Mouse (Mus musculus) brain, adult 2 months (tissue): ENCODE measurements around the gene Ppp1r14d.

ENCODE experiments used
- DNase-seq: peaks from one replicate; pipeline ENCODE4 v3.0.0; 2011; ENCODE audit warnings: low read depth, low spot score

Gene Ppp1r14d

DNA sequence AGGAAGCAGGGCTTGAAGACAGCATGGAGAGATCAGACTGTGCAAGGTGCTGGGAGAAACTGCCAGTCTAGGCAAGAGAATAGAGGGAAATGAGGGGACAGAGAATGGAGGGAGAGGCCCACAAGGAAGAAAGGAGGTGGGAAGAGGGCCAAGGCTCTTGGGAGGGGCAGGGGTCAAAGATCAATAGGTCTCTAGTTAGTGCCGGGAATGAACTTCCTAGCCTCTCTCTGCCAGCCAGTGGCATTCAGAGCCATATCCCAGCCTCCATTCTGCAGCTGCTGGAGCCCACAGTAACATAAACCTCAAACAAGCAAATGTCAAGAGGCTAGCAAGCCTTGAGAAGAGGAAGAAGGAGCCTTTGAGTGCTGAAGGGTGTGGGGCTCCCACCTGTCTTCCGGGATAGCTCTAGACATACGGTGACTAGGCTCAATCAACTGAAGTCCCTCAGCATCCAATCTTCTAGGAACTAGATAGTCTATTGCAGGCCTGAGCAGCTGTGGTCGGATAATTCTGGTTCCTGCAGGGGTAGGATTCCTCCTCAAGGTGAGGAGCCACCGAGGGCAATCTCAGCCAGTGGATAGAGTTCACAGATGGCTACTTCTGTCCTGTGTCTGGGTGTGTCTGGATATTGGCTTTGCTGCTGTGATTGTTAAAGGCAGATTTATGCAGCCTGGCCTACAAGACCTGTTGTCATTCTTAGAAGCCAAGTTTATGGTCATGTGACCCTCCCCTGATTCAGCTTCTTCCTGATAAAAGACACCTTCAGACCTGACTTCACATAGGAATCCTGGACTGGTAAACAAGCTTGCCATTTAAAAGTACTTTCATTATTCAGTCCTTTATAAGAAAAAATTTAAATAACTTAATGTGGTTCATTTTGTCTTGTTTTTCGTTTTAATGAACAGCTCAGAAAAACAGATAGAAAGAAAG is at the start of gene Ppp1r14d:
Gene Ppp1r14d, minus strand, starts transcription at position 132 of the 930 bp plus-strand sequence.
- no peak for DNase-seq

DNA sequence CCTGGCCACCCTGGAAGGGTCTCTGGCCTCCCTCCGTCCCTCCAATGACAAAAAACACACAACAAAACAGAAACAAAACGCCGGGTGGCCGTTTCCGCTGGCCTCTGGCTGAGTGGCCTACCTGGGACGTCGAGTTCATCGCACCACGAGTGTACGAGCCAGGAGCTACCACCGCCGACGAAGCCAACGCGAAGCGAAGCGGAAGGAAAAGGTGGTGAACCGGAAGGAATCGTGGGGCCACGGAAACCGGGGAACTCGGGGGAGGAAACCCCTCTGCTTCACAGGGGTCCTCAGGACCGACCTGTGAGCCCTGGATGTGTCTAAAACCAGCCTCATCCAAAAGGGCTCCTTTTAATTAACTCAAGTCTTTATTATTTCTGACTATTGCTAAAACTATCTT is 48.1 kb upstream of the Ppp1r14d start:
- DNase-seq = no peak

DNA sequence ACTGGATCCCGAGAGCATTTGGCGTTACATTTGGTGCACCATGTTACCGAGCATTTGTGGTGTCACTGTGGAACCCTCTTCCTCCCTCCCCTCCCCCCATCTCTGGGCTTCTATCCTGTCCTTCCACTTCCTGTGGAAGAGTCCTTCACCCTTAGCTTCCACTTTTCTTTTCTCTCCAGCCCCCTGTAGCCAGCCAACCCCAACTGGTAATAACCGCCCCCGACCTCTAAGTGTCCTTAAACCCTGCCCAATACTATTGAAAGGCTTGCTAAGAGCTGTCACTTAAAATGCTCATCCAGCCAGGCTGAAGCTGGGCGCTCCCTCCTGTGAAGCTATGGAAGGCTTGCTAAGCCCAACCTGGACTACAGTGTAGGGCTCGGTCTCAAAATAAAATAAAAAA is 47.2 kb upstream of the Ppp1r14d start:
- no peak for DNase-seq

DNA sequence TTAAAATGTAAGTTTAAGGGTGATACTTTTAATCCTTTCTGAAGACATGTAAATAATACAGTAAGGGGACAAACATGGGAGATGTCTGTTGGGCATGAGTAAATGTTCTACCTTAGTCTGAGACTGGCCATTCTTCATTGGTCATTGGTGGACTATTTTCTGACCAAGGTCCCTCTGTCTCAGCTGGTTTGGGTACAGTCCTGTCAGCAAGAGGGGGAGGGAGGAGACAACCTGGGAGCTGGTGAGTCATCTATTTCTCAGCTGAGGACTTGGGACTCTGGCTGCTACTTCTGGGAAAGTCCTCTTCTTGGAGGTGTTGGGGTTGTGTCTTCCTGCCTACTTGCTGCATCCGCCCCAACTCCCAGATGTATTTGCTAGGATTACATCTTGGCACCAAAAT is 44.4 kb upstream of the Ppp1r14d start:
- DNase-seq = no peak

DNA sequence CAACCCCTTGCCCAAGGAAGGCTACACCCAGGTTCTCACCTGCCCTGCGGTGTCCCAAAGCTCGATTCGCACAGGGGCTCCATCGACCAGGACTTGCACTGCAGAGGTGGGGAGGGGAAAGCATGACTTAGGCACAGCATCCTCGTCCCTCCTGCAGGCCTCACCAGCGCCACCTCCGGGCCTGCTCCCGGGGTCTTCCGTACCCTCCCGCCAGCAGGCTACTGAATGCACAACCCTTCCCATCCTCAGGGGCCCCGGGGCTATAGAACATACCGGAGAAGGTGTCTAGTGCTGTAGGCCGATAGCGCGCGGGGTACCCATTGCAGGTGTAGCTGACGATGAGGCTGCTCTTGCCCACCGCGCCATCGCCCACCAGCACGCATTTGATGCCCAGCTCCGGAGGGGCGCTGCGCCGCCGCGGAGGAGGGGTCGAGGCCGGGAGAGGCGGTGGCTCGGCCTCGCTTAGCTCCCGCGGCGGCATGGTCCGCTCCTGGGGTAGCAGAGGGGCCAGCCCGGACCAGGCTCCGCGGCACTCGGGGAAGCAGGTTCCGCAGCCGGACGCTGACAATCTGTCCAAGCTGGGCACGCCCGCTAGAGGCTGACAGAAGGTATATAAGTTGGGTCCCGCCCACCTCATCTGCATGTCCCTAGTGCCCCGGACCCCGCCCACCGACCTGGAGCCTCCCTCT is 41.1 kb upstream of the Ppp1r14d start, which contains the start of gene Rhov:
Gene Rhov, minus strand, starts transcription at position 630 of the 689 bp plus-strand sequence.
- peak; percentile 93 for DNase-seq

DNA sequence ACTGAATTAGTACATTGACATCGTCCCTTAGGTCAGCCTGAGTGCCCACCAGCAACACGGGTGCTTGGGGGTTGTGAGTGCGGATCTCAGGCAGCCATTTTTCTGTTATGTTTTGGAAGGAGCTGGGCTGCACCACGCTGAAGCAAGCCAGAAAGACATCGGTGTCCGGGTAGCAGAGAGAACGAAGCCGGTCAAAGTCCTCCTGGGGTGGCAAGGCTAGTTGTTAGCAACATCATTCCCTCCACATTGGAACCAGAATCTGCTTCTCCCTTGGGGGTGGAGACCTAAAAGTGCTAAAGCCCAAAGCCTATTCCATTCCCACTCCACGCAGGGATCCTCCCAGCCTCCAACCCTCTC is 40.6 kb upstream of the Ppp1r14d start:
- no peak for DNase-seq

DNA sequence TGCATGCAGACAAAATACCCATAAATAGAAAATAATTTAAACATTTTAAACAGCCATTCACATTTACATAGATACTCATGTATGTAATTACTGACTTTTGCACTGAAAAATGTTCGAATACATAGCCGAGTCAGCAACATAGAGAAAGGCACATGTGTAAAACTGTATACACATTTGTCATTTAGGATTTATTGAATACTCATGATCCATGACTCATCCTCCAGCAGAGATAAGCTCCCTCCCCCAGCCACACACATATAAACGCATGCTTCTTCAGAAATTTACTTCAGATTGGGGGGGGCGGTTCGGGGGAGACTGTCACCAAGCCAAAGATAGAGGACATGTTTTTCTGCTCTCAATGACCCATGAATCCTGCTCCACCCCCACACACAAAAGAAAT is 34.1 kb upstream of the Ppp1r14d start:
- no peak for DNase-seq

DNA sequence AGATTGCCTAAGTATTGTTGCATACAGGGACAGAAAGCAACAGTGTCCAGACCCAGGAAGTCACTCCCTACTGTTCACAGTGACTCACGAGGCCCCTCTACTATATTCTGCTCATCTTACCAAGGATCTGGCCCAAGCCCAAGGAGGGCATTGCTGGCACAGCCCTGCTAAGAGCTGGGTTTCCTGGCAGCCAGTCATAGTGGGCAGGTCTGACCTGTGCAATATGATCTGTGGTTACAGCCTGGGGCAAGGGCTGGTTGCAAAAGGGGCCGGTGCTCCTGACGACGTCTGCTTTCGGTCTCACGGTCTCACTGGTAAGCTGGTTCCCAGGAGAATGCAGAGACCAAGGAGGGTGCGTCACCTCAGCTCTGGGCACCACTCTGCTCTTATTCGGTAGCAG is 33.3 kb upstream of the Ppp1r14d start:
- DNase-seq = no peak

DNA sequence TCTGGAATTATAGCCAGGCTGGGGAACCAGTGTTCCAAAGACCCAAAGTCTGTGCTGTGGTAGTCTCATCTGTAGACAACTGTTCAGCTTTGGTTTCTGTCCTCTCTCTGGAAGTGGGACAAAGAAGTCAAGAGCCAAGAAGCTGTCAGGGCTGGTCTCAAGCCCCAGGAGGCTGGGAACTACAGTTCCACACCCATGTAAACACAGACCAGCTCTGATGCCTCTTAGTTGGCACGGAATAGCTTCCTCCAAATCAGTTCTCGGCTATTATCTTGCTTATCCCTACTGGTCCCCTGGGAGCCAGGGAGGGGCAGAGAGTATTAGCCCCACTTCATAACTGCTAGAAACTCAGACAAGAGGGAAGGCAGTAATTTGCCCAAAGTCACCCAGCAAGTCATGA is 31.6 kb upstream of the Ppp1r14d start:
- no peak for DNase-seq

DNA sequence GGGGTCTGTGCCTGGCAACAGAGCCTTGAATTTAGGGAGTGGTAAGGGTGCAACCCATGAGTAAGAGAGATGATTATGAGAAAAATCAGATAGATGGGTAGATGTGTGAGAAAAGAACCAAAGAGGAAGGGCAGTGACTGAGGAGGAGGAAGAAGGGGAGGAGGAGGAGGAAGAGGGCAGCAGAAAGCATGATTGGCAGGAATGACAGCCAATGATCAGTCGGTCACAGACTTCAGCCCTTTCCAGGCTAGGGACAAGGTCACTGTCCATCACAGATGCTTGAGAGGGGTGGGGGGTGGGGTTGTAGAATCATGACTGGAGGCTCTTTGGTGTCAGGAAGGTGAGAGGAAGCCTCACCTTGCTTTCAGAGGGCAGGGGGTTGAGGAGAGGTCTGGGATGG is 30.8 kb upstream of the Ppp1r14d start:
- no peak for DNase-seq

DNA sequence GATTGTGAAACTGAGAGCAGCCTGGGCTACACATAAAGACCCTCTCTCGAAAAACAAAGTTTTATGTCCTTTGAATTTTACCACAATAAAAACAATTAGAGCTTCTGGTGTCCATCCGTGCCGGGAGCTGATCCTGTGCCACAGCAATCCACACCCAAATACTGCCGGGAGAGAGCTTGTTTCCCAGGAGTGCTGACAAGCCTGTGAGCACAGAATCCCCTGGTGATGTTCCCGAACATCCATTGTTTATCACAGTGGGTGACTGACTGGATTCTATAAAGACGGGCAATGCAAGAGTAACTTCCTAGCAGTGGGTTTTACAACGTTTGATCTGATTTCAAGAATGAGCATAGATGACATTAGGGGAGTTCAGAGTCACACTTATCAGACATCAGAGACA is 25.3 kb upstream of the Ppp1r14d start:
- no peak for DNase-seq

DNA sequence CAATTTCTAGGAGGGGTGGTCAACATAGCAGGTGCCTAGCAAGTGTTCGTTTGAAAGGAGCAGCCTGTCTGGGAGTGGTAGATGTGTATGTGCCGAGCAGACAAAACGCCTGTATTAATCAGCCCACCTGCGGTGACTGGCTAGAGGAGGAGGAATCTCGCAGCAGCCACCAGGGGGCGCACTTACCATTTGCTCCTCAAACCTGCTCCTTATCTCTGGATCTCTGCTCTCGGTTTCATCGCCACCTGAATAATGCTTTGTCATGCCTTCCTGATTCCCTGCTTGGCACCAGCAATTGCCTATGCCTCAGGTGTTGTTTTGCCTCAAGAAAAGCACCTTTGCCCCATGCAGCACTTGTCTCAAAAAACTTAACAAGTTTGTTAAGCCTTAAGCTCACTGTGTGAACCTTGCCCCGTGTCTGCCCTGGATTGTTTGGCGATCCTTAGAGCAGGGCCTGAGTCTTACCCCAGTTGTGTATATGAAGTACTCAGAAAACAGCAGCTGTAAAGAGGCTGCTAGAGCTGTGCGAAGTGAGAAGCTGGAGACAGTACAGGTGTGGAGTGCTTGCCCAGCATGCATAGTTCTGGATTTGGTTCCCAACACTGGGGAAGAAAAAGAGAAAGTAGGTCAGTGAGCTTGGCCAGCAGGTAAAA is 21.2 kb upstream of the Ppp1r14d start:
- DNase-seq = peak; percentile 92

DNA sequence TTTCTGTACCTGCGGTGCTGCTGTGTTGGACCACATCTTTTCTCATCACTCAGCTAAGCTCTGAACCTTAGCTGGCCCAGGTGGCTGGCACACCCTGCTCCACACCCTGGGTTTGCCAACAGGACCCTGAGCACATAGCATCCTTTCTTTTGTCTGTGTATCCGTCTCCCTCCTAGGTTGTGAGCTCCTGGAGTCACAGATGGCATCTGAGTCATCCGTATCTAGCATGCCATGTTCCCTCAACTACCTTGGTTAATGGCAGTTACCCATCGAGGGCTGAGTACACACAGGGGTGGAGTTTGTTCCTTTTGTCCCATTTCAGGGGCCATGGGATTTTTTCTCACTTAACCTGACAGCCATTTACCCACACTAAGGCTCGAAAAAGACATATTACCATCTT is 20.7 kb upstream of the Ppp1r14d start:
- DNase-seq = peak; percentile 52

DNA sequence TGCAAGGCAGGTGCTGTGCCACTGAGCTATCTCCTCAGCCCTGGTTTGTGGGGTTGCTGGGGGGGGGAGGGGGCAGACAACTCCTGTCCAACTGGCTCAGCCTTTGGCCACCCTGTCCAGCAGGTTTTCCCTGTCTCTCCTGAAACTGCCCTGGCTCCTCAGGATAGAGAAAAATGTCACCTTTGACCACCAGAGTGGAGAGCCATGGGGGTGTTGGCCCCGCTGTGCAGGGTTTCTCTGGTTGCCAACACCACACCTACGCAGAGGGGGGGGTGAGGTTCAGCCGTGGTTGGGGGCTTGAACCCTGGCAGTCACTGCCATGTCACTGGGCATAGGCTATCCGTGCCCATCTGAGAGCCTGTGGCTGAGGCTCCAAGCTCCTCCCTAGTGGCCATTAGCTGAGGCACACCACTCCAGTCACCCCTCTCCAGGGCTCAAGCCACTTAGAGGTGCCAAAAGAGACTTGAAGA is 19.9 kb upstream of the Ppp1r14d start:
- DNase-seq = no peak

DNA sequence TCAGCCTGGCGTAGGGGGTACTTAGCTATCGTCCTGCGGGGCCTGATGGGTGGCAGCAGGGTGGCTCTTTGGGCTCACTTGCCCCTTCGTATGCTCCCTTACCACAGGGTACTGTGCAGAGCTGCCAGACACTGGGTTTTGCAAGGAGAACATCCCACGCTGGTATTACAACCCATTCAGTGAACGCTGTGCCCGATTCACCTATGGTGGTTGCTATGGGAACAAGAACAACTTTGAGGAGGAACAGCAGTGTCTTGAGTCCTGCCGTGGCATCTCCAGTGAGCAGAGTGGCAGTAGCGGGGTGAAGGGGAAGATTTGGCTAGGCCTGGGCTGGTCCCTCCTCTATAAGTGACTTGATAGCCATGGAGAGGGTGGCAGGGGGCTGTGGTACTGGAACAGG is 18.2 kb upstream of the Ppp1r14d start:
- DNase-seq = peak; percentile 68

DNA sequence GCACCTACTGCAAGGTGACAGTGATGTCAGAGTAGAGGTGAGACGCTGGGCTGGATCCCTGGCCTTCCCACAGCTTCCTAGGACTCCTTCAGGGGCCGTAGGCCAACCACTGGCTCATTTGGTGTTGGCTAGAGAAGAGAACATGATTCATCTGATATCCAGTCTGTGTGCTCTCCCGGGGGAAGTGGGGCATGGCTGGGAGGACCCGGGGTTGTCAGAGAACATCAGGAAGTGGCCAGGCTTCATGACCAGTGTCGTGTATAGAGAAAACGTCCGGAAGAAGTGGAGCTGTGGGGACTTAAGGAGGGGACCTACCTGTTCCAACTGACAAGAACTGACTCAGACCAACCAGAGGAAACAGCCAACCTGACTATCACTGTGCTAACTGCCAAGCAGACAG is 15.5 kb upstream of the Ppp1r14d start:
- DNase-seq = no peak

DNA sequence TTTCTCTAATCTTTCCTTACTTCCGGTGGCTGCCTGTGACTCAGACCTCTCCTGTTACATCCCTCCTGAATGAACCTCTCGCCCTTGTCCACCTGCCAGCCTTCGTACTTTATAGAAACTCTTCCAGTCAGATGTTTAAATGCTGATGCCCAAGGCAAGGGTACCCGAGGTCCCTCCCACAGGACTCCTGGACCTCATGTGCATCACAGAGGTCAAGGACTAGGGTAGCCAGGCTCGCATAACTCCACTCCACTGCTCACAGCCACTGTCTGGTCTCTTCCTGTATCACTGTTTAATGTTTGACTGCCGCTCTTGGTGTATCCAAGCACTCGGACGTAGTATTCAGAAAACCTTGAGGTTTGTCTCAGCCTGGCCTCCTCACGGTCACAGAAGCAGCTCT is 12.8 kb upstream of the Ppp1r14d start:
- no peak for DNase-seq

DNA sequence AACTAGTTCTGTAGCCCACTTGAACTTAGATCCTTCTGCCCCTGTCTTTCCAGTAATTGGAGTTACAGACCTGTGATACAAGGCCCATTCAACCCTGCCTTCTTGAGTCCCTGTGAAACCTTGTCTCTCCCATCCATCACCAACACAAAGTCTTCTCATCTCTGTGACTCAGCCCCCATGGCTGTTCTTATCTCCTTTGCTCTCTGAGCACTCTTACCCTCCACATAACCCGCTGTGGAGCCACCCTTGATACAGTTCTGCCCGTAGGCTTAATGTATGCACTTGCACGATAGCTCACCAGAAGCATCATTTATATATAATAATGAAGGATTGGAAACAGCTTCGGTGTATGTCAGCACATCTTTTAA is 11.1 kb upstream of the Ppp1r14d start:
- no peak for DNase-seq

DNA sequence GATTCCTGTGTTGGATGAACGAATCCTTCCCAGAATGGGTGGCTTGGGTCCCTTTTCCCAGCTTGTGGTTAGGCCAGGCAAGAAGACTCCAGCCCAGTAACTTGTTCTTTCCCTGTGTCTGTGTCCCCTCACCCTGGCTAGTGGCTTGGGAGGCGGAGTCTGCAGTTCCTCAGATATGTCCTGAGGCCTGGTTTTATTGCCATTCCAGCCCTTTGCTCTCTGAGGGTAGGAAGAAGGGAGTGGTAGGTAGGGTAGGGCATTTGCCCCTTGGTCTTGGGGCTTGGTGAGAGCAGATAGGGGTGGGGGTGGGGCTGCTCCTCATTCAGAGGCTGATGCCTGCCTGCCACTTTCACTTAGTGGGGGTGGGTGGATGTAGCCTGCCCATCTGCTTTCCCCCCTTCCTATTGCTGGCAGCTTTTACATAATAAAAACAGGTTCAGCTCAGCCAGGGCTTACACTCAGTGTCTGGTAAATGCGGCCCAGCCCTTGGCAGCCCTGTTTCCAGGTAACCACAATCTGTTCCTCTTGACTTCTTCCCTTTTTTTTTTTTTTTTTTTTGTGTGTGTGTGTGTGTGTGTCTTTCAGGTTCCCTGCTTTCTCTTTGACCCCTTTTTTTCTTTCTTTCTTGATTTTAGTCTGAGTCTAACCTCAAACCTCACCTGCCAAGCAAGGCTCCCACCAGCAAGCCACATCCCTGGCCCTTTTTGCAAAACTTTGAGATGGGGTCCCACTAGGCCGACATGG is 10.5 kb upstream of the Ppp1r14d start:
- DNase-seq = no peak

DNA sequence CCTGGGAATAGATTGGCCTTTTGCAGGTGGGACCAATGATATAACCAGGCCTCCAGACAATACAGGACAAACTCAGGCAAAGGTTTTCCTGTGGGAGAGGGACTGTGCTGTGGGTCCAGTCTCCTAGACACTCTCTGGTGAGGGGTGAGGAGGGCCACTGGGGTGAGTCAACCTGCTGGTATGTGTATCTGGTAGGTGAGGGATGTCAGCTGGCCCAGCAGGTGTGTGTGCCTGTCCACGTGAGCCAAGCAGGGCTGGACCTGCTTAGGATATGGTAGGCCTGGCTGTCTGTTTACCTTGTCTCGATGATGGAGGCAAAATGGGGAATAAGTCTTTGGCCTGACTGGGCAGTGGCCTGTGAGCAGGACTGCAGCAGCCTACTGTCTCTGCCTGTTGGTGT is 9.0 kb upstream of the Ppp1r14d start:
- no peak for DNase-seq

DNA sequence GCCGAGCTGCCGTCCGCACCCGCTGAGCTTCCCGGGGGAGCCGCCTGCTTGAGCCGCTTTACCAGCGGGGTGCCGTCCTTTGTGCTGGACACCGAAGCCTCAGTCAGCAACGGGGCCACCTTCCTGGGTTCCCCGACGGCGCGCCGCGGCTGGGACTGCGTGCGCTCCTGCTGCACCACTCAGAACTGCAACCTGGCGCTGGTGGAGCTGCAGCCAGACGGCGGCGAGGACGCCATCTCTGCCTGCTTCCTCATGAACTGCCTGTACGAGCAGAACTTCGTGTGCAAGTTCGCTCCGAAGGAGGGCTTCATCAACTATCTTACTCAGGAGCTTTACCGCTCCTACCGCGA is 8.1 kb upstream of the Ppp1r14d start:
- DNase-seq = no peak
